Mouse (Mus musculus): ENCODE results near the gene Reep6. TPM values are rescaled to one million over a fixed set of nuclear protein-coding genes. Genes with fewer than 3 reads are reported as not detected.
A peak's percentile ranks its signal among the peaks of the same experiment; 100 is the strongest.

Gene Reep6
- polyA plus RNA-seq, 1 experiment from 2014 or later = 1.8 TPM

DNA sequence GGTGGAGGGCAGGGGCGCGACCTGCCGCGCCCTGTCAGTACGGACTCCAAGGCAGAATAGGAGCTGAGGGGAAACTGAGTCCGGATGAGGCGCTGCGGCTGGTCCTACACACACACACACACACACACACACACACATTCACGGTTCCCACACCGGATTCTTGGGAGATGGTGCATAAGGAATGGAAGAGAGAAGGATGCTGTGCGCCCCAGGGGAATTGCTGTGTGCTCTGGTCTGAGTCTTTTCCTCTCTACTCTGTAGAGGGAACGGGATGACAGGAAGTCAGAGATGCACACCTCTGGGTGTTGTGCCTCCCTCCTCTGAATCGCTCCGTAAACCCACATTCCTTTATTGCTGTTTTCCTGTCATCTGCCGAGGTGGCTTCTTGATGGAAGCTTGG is 30.5 kb upstream of the Reep6 start:
- peaks cover 10% of the 10 kb centered on the region; the same call in 1 of the 2 replicates for H3K4me1 ChIP-seq (ENCODE audit: control insufficient read depth, insufficient read depth, low read length)
- WGBS = 12% methylated on average over 15 of the region's 15 CpGs
- no peak for ATAC-seq (replicated peaks; ENCODE audit: extremely low read depth, insufficient read depth, low FRiP score)
- no peak overlapping the region for H3K27ac ChIP-seq (ENCODE audit: low read length)
- H3K4me2 ChIP-seq (ENCODE audit: low read depth, low read length) = no peak overlapping the region
- peaks cover 3% of the 10 kb centered on the region for H3K36me3 ChIP-seq (ENCODE audit: control insufficient read depth, insufficient read depth)
- H3K4me3 ChIP-seq (ENCODE audit: low read length) = 0 out of 2 replicates have a peak overlapping the region, but pooled peaks have one; percentile 22
- peaks cover 61% of the 10 kb centered on the region for H3K27me3 ChIP-seq (ENCODE audit: control insufficient read depth, insufficient read depth, low read length)
- H3K9ac ChIP-seq (ENCODE audit: low read length) = no peak overlapping the region
- H3K9me3 ChIP-seq (replicated peaks; ENCODE audit: control insufficient read depth, low read length) = no peaks in the 10 kb centered on the region

DNA sequence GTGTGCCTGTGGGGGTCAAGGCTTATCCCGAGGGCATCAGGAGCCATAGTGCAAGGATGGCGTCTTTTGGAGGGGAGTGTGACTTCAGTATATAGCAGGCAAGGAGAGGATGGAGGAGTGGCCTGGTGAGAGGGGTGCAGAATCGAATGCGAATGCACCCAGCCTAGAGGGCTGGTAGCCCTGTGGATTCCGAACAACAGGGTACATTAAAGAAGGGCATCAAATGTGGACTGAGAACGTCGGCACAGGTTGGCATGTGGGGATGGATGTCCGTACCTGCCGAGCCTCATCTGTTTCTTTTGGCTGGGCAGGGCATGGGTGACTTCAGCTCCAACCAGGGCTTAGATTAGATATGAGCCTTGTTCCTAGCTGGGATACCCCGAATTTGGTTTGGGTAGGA is 29.9 kb upstream of the Reep6 start:
- Histone ChIP-seq H3K27me3 (ENCODE audit: control insufficient read depth, insufficient read depth, low read length) (peaks cover 66% of the 10 kb centered on the region), H3K27ac (ENCODE audit: low read length) (no peak overlapping the region), H3K4me3 (ENCODE audit: low read length) (no peak overlapping the region), H3K9me3 (replicated peaks; ENCODE audit: control insufficient read depth, low read length) (no peaks in the 10 kb centered on the region), H3K4me2 (ENCODE audit: low read depth, low read length) (no peak overlapping the region), H3K36me3 (ENCODE audit: control insufficient read depth, insufficient read depth) (no peaks in the 10 kb centered on the region), H3K4me1 (ENCODE audit: control insufficient read depth, insufficient read depth, low read length) (peaks cover 10% of the 10 kb centered on the region; the same call in 1 of the 2 replicates), H3K9ac (ENCODE audit: low read length) (no peak overlapping the region)
- 53% methylated on average over 10 of the region's 10 CpGs for WGBS
- ATAC-seq (replicated peaks; ENCODE audit: extremely low read depth, insufficient read depth, low FRiP score) = no peak

DNA sequence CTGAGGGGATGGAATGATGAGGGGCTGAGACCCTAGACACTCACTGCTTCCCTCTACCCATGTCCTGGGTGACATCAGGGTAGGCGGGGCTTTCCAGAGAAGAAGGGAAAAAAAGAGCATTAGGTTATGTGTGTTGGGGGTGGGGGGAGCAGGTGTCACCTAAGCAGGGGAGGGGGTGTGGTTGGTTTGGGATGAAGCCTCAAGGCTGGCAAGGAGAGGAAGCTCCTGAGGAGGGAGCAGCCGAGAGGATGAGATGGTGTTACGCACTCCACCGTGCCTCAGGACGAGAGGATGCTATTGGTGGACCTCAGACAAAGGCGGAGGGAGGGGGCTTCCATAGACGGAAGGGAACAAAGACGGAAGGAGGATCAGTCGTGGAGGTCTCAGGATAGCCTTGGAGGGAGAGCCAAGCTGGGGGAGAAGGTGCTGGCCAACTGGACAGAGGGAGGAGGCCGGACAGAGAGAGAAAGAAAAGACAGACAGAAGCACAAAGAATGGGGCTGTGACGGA is 29.0 kb upstream of the Reep6 start:
- Histone ChIP-seq H3K9me3 (replicated peaks; ENCODE audit: control insufficient read depth, low read length) (no peaks in the 10 kb centered on the region), H3K9ac (ENCODE audit: low read length) (no peak overlapping the region), H3K27me3 (ENCODE audit: control insufficient read depth, insufficient read depth, low read length) (peaks cover 74% of the 10 kb centered on the region), H3K4me2 (ENCODE audit: low read depth, low read length) (no peak overlapping the region), H3K27ac (ENCODE audit: low read length) (no peak overlapping the region), H3K36me3 (ENCODE audit: control insufficient read depth, insufficient read depth) (no peaks in the 10 kb centered on the region), H3K4me1 (ENCODE audit: control insufficient read depth, insufficient read depth, low read length) (peaks cover 6% of the 10 kb centered on the region; the same call in 1 of the 2 replicates), H3K4me3 (ENCODE audit: low read length) (no peak overlapping the region)
- 37% methylated on average over 11 of the region's 11 CpGs for WGBS
- ATAC-seq (replicated peaks; ENCODE audit: extremely low read depth, insufficient read depth, low FRiP score) = no peak

DNA sequence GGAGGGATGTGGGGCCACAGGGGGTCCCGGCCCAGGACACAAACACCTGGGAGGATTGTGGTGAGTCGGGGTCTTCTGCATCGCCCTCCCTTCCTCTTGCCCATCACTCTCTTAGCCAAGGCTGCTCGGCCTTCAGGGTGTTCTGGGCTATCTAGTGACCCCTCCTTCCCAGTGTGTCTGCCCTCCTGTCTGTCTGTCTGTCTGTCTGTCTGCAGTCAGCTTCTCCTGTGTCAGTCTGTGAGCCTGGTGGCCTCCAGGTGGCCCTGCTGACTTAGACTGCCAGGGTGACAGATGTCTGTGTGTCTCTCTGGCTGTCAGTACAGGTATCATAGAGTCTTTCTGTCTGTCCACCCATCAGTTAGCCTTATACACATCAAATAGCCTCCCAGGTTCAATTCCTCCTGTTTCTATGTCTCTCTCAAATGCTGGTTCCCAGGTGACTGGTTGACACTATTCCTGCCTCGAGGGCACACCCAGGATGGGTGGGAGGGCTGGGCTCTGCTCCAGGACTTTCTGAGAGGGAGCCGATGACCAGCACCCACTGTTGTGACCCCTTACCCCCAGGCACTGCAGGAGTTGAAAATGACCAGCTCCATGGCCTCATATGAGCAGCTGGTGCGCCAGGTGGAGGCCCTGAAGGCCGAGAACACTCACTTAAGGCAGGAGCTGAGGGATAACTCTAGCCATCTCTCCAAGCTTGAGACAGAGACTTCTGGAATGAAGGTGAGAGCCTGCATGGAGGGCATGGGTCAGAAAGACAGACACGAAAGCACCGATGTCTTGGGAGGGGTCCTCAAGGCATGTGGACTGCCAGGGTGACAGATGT is 28.3 kb upstream of the Reep6 start:
- Histone ChIP-seq H3K36me3 (ENCODE audit: control insufficient read depth, insufficient read depth) (no peaks in the 10 kb centered on the region), H3K4me2 (ENCODE audit: low read depth, low read length) (no peak overlapping the region), H3K27ac (ENCODE audit: low read length) (no peak overlapping the region), H3K9ac (ENCODE audit: low read length) (no peak overlapping the region), H3K4me1 (ENCODE audit: control insufficient read depth, insufficient read depth, low read length) (peaks cover 3% of the 10 kb centered on the region; the same call in 1 of the 2 replicates), H3K4me3 (ENCODE audit: low read length) (no peak overlapping the region), H3K9me3 (replicated peaks; ENCODE audit: control insufficient read depth, low read length) (no peaks in the 10 kb centered on the region), H3K27me3 (ENCODE audit: control insufficient read depth, insufficient read depth, low read length) (peaks cover 80% of the 10 kb centered on the region)
- no peak for ATAC-seq (replicated peaks; ENCODE audit: extremely low read depth, insufficient read depth, low FRiP score)
- WGBS = 71% methylated on average over 10 of the region's 10 CpGs

DNA sequence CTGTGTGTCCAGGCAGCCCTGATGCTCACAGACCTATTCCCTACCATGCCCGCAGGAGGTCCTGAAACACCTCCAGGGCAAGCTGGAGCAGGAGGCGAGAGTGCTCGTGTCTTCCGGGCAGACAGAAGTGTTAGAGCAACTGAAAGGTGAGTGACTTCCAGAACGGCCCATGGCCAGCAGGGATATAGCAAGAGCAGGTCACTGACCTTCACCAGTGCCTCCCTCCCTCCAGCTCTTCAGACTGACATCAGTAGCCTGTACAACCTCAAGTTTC is 27.7 kb upstream of the Reep6 start:
- H3K4me2 ChIP-seq (ENCODE audit: low read depth, low read length) = no peak overlapping the region; the same call in 1 of the 2 replicates
- no peak overlapping the region; the same call in 1 of the 2 replicates for H3K27ac ChIP-seq (ENCODE audit: low read length)
- 51% methylated on average over 5 of the region's 5 CpGs for WGBS

DNA sequence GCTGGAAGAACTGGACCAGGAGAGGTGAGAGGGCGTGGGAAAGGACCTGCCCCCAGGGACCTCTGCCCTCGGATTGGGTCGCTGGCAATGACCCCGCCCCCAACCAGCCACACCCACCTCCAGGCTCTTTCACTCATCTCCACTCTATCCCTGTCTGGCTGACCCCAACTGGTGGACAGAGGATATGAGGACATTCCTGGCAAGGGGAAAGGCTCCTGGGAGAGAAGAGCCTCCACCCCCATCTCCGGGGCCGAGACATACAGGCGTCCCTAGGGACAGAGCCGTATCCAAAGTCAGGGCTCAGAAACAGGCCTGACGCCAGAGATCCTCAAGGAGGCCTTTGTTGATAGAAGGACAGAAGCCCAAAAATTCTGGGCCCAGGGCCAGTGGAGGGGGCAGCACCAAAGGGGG is 27.3 kb upstream of the Reep6 start:
- peaks cover 3% of the 10 kb centered on the region; the same call in 1 of the 2 replicates for H3K4me1 ChIP-seq (ENCODE audit: control insufficient read depth, insufficient read depth, low read length)
- peaks cover 86% of the 10 kb centered on the region for H3K27me3 ChIP-seq (ENCODE audit: control insufficient read depth, insufficient read depth, low read length)
- no peak overlapping the region; the same call in 1 of the 2 replicates for H3K27ac ChIP-seq (ENCODE audit: low read length)
- H3K36me3 ChIP-seq (ENCODE audit: control insufficient read depth, insufficient read depth) = no peaks in the 10 kb centered on the region
- H3K9me3 ChIP-seq (replicated peaks; ENCODE audit: control insufficient read depth, low read length) = no peaks in the 10 kb centered on the region
- H3K4me3 ChIP-seq (ENCODE audit: low read length) = no peak overlapping the region
- peak; percentile 57 for ATAC-seq (replicated peaks; ENCODE audit: extremely low read depth, insufficient read depth, low FRiP score)
- no peak overlapping the region for H3K9ac ChIP-seq (ENCODE audit: low read length)
- H3K4me2 ChIP-seq (ENCODE audit: low read depth, low read length) = peak overlapping the region; percentile 4; the same call in 1 of the 2 replicates
- WGBS = 9% methylated on average over 9 of the region's 9 CpGs

More for the DNA sequence above, 27.7 kb upstream of the Reep6 start:
- Histone ChIP-seq H3K4me1 (ENCODE audit: control insufficient read depth, insufficient read depth, low read length) (peaks cover 3% of the 10 kb centered on the region; the same call in 1 of the 2 replicates), H3K4me3 (ENCODE audit: low read length) (no peak overlapping the region), H3K36me3 (ENCODE audit: control insufficient read depth, insufficient read depth) (no peaks in the 10 kb centered on the region), H3K9me3 (replicated peaks; ENCODE audit: control insufficient read depth, low read length) (no peaks in the 10 kb centered on the region), H3K9ac (ENCODE audit: low read length) (no peak overlapping the region), H3K27me3 (ENCODE audit: control insufficient read depth, insufficient read depth, low read length) (peaks cover 86% of the 10 kb centered on the region)
- no peak for ATAC-seq (replicated peaks; ENCODE audit: extremely low read depth, insufficient read depth, low FRiP score)

DNA sequence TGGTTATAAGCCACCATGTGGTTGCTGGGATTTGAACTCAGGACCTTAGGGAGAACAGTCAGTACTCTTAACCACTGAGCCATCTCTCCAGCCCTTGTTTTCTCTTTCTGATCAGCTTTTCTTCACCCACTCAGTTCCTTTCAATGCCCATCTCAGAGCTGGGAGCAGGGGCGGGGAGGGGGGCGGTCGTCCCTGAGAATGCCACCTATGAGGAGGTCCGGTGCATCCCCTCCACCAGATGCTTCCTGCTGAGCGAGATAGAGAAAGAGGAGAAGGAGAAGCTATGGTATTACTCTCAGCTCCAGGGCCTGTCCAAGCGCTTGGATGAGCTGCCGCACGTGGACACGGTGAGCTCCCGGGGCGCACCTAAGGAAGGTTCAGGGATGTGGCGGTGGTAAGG is 25.3 kb upstream of the Reep6 start:
- 21% methylated on average over 12 of the region's 12 CpGs for WGBS
- ATAC-seq (replicated peaks; ENCODE audit: extremely low read depth, insufficient read depth, low FRiP score) = no peak
- H3K4me2 ChIP-seq (ENCODE audit: low read depth, low read length) = no peak overlapping the region; the same call in 1 of the 2 replicates
- H3K27ac ChIP-seq (ENCODE audit: low read length) = no peak overlapping the region
- peaks cover 77% of the 10 kb centered on the region for H3K27me3 ChIP-seq (ENCODE audit: control insufficient read depth, insufficient read depth, low read length)
- peaks cover 3% of the 10 kb centered on the region; the same call in 1 of the 2 replicates for H3K4me1 ChIP-seq (ENCODE audit: control insufficient read depth, insufficient read depth, low read length)
- H3K36me3 ChIP-seq (ENCODE audit: control insufficient read depth, insufficient read depth) = no peaks in the 10 kb centered on the region
- no peaks in the 10 kb centered on the region for H3K9me3 ChIP-seq (replicated peaks; ENCODE audit: control insufficient read depth, low read length)
- H3K4me3 ChIP-seq (ENCODE audit: low read length) = no peak overlapping the region
- H3K9ac ChIP-seq (ENCODE audit: low read length) = no peak overlapping the region

DNA sequence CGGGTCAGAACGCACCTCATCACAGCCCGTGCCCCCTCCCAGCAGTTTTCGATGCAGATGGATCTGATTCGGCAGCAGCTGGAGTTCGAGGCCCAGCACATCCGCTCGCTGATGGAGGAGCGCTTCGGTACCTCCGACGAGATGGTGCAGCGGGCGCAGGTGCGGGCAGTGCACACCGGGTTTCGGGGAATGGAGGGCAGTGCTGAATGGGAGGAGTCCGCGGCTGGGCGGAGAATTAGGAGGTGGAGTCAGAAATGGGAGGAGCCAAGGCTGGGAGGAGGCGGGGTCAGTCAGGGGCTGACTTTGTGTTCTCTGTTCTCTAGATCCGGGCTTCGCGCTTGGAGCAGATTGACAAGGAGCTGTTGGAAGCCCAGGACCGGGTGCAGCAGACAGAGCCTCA is 24.9 kb upstream of the Reep6 start:
- peaks cover 74% of the 10 kb centered on the region for H3K27me3 ChIP-seq (ENCODE audit: control insufficient read depth, insufficient read depth, low read length)
- H3K4me1 ChIP-seq (ENCODE audit: control insufficient read depth, insufficient read depth, low read length) = peaks cover 3% of the 10 kb centered on the region; the same call in 1 of the 2 replicates
- H3K9ac ChIP-seq (ENCODE audit: low read length) = no peak overlapping the region
- WGBS = 10% methylated on average over 25 of the region's 25 CpGs
- H3K36me3 ChIP-seq (ENCODE audit: control insufficient read depth, insufficient read depth) = no peaks in the 10 kb centered on the region
- no peak overlapping the region for H3K27ac ChIP-seq (ENCODE audit: low read length)
- peak overlapping the region; percentile 15; the same call in 1 of the 2 replicates for H3K4me2 ChIP-seq (ENCODE audit: low read depth, low read length)
- H3K4me3 ChIP-seq (ENCODE audit: low read length) = no peak overlapping the region
- no peaks in the 10 kb centered on the region for H3K9me3 ChIP-seq (replicated peaks; ENCODE audit: control insufficient read depth, low read length)
- ATAC-seq (replicated peaks; ENCODE audit: extremely low read depth, insufficient read depth, low FRiP score) = no peak

DNA sequence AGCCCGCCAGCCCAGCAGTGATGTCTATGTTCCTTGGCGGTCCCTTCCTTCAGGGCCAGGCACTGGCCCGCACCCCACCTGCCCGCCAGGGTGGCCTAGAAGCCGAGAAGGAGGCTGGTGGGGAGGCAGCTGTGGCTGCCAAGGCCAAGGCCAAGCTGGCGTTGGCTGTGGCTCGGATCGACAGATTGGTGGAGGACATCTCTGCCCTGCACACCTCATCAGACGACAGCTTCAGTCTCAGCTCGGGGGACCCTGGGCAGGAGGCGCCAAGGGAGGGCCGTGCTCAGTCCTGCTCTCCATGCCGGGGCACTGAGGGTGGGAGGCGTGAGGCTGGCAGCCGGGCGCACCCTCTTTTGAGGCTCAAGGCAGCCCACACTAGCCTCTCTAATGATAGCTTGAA is 18.2 kb upstream of the Reep6 start:
- H3K4me3 ChIP-seq (ENCODE audit: low read length) = no peak overlapping the region
- H3K27ac ChIP-seq (ENCODE audit: low read length) = no peak overlapping the region
- peaks cover 25% of the 10 kb centered on the region for H3K4me1 ChIP-seq (ENCODE audit: control insufficient read depth, insufficient read depth, low read length)
- H3K9ac ChIP-seq (ENCODE audit: low read length) = no peak overlapping the region
- ATAC-seq (replicated peaks; ENCODE audit: extremely low read depth, insufficient read depth, low FRiP score) = no peak
- H3K4me2 ChIP-seq (ENCODE audit: low read depth, low read length) = no peak overlapping the region
- no peaks in the 10 kb centered on the region for H3K36me3 ChIP-seq (ENCODE audit: control insufficient read depth, insufficient read depth)
- H3K27me3 ChIP-seq (ENCODE audit: control insufficient read depth, insufficient read depth, low read length) = peaks cover 84% of the 10 kb centered on the region
- 72% methylated on average over 16 of the region's 16 CpGs for WGBS
- H3K9me3 ChIP-seq (replicated peaks; ENCODE audit: control insufficient read depth, low read length) = no peaks in the 10 kb centered on the region

Data from heart, embryonic 16.5 days (tissue).